Mouse (Mus musculus) testis, adult 2 months (tissue): Measurements from ENCODE around the gene Rad51b.

ENCODE experiments used
- CTCF ChIP-seq: fragments of 200-500 bp; IDR thresholded peaks from 2 replicates; pipeline ENCODE4 v1.5.1; 2012; ENCODE audit warnings: low read depth, mild to moderate bottlenecking, inconsistent platforms, low read length, moderate library complexity; ENCODE audit not compliant: control insufficient read depth, insufficient read depth, insufficient replicate concordance
- POLR2A ChIP-seq: fragments of 200-500 bp; IDR thresholded peaks from 2 replicates; pipeline ENCODE4 v1.6.1; 2012; ENCODE audit warnings: low read depth, mild to moderate bottlenecking, inconsistent platforms, low read length, moderate library complexity; ENCODE audit not compliant: control insufficient read depth

GRCm38 (mm10) chr12:79454017-79454416, 156.9 kb downstream of the Rad51b start:
- TF ChIP-seq CTCF (no peak), POLR2A (no peak)
